Mouse (Mus musculus): ENCODE data around the gene Gm37240. TPM values are rescaled to one million over a fixed set of nuclear protein-coding genes. Genes with fewer than 3 reads are reported as not detected.

The Gm37240 gene
- total RNA-seq, 2 experiments from 2014 or later: 3.9 to 6.6 TPM

- peak; percentile 76 for DNase-seq
These were observed 316.0 kb downstream of the Gm37240 start for GRCm38 (mm10) chr3:85571276-85571675.

DNA sequence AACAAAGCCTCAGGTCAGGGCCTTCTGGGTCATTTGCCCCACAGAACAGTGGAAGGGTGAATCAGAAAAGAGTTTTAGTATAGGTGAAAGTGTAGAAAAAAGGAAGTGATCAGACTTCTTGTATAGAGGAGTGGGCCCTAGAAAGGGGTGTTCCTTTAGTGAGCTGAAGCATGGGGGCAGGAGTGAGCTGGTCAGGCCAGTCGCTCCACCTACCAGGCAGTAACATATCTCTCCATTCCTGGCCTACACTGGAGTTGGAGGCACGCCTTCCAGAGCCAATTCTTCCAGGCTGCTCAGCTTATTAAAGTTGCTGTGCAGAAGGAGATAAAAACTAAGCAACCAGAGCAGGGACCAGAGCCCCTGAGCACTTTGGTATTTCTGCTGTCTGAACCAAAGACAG is 322.7 kb downstream of the Gm37240 start:
- DNase-seq: no peak

DNA sequence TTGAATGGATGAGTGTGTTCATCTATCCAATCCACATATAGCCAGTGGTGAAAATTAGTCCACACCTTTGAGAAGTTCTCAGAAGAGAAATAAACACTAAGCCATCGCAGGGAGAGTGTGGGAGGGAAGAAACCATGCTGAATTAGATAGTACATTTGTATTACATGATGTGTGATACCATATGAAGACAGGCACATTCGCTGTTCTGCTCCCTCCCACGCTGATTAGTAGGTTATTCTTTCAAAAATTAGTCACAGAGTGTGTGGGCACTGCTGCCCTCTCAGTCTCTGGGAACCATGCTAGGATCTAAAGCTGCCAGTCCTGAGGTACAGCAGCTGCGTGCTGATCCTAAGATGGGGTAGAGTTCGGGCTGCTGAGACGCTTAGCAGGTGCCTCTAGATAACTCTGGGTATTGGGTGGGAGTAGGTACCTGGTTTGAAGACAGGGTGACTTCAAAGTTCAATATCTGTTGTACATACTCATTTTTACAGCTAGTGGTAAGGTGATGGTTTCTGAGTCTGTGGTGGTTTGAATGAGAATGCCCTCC is 333.5 kb downstream of the Gm37240 start:
- DNase-seq: no peak

- no peak for DNase-seq
These were observed 336.0 kb downstream of the Gm37240 start for GRCm38 (mm10) chr3:85551352-85551751.

- DNase-seq: no peak
These were observed 337.0 kb downstream of the Gm37240 start for GRCm38 (mm10) chr3:85550312-85550711.

- peak; percentile 47 for DNase-seq
These were observed 343.7 kb downstream of the Gm37240 start for GRCm38 (mm10) chr3:85543652-85544051.

GRCm38 (mm10) chr3:85542765-85543164 is 344.6 kb downstream of the Gm37240 start:
- no peak for DNase-seq

DNA sequence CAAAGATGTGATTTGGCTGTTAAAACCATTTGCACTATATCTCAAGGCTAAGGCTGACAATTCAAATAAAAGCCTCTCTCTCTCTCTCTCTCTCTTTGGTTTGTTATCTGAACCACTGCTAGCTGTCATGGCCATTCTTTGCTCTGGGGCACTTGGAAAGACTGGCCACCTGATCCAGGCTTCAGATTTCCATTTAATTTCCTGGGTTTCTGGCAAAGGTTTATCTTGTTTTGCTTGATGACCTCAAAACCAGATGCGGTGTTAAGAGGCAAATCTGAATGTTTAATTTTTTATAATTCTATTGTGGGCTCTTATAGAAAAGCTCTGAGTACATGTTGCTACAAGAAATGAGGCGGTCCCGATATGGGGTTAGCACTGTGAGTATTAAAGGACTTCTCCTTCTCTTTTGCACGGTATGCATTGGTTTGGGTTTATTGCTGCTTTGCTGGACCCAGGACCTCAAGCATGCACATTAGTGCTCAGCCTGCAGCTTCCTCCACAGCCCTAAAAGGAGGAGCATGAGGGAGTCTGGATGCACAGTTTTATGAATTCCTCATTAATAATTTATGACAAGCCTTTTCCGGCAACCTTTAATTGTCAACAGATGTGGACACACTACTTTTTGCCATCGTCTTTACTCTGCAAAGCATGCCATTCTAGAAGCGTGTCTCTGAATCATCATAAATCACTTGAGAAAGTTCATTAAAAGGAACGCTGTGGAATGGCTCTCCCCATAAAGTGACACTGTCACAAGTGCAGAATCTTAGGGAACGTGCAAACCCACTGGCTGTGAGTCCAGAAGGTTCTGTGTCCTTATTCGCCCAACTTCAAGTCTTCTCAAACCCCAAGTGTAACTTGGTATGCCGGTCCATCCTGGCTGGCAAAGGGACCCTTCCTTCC is 351.4 kb downstream of the Gm37240 start:
- DNase-seq: no peak

- DNase-seq: no peak
These were observed 352.3 kb downstream of the Gm37240 start for GRCm38 (mm10) chr3:85535042-85535441.

- no peak for DNase-seq
These were observed 354.9 kb downstream of the Gm37240 start for GRCm38 (mm10) chr3:85532376-85532775.

DNA sequence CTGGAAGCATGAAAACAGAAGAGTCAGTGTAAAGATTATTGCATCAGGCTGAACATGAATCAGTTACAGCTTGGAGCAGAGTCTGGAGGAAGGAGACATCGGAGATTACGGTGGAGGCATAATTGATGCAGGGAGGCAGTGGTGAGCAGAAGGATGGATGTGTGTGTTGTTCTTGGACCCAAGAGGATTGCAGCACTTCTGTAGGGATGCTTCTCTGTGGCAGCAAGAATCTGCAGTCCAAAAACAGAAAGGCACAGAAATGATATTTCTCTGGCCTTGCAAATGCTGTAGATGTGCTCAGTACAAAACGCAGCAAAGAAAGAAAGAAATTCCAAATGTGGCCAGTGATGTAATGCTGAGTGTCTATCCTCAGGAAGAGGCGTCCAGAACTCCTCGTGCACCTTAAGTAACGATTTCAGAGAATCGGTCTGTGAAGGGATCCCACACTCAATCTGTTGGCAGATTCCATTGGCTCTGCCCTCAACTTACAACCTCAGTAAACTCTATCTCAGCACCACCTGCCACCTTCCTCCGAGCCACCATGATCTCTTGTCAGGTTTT is 356.6 kb downstream of the Gm37240 start:
- DNase-seq: no peak

- no peak for DNase-seq
These were observed 365.9 kb downstream of the Gm37240 start for GRCm38 (mm10) chr3:85521311-85521907.

- peak; percentile 24 for DNase-seq
These were observed 368.6 kb downstream of the Gm37240 start for GRCm38 (mm10) chr3:85518668-85519067.

DNA sequence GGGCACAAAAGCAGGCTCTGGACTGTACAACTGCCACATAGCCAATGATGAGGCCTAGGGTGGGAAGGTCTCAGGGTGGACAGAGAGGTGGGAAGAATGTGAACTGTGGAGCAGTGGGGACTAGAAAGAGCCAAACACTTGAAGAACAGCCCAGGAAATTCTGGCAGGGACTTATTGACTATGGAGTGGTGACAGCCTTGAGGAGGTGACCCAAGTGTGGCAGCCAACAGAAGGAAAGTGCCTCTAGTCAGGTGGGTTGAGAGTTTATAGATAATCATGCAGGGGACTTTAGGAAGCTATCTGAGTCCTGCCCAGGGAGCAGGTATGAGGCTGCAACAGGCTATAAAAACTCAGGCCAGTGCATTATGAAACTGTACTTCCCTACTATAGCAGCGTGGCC is 369.2 kb downstream of the Gm37240 start:
- no peak for DNase-seq

- DNase-seq: no peak
These were observed 370.4 kb downstream of the Gm37240 start for GRCm38 (mm10) chr3:85516739-85517396.

DNA sequence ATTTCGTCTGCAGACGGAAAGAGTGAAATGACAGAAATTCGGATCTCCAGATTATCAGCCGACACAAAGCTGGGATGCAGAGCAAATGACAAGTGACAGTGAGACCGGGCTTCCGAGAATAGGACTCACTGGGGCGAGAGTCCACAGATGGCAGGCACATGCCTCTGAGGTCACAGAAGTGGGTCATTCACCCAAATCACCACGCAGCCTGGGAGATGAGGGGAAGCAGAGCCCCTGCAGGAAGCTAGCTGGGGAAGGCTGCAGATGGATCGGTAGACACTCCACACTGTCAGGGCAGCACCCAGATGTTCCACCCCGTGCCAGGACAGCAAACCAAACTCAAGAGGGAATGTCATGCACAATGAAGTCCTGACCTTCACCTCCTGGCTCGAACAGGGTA is 372.6 kb downstream of the Gm37240 start:
- no peak for DNase-seq

DNA sequence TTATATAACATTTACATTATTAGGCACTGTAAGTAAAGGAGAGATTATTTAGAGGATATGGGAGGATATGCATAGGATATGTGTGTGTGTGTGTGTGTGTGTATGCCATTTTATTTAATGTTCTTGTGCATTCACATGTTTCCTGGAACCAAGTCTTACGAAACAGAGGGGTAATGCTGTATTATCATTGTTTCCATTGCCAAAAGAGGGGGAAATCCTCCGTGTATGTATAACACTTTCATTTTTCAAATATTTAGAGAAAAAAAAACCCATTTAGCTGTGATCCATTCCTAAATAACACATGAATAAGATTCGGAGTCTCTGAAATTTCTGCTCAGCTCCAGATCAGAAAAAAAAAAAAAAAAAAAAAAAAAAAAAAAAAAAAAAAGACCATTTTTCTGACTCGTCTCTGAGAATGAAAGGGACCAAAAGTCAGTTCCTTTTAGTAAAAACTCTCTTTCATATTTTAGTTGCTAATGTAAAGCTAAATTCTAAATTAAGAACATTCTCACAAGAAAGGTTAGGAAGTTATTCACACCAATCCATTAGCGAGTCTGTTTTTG is 378.5 kb downstream of the Gm37240 start:
- no peak for DNase-seq

GRCm38 (mm10) chr3:85500096-85500495 is 387.2 kb downstream of the Gm37240 start:
- DNase-seq: no peak

DNA sequence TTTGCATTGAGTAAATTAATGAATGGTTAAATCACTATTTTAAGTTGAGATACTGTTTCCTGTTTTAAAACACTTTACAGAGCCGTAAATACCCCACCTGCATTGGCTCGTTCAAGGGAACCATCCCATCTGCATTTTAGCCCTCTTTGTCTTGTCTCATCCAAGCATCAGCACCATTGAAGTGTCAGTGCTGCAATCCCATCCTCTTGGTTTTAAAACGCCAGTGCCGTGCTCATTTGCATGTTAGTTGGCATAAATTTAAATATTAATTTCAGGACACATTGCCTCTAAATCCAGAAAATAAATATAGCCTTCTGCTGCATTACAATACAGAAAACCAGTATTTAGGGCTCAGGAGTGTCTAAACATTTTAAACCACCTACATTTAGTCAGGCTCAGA is 391.2 kb downstream of the Gm37240 start:
- no peak for DNase-seq

GRCm38 (mm10) chr3:85493796-85494195 is 393.5 kb downstream of the Gm37240 start:
- no peak for DNase-seq

DNA sequence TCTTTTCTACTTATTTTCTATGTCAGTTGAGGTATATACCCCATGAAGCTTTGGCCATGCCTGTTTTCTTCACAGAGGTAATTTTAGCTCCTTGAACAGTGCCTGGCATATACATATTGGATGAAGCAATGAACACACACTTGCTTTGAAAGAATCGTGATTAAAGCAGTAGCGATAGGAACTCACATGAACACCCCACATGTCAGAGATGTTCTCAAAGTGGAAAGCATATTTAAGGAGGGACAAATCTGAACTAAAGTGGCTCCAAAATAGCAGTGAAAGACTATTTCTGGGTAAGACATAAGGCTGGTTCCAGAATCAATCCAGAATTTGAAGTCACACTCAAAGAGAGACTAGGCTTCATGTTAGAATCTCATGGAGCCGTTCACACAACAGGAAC is 397.1 kb downstream of the Gm37240 start:
- DNase-seq: no peak

DNA sequence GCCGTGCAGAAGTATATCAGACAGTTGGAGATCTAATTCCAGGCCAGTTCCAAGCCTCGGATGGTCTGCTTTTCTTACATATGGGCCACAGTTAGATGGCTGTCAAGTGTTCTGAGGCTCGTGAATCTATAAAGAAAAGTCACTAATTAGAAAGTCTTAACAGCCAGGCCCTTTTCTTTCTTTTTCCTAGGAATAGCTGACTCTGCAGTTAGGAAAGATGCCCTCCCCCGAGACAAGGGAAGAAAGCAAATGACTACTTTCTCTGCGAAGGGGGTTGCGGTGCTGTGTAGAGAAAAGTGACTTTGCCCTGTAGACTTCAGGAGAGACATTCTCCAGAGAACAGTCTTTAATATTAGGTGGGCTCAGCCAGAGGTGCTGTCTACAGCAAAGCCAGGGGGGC is 399.9 kb downstream of the Gm37240 start:
- DNase-seq: no peak
